In the genomic region with DNA sequence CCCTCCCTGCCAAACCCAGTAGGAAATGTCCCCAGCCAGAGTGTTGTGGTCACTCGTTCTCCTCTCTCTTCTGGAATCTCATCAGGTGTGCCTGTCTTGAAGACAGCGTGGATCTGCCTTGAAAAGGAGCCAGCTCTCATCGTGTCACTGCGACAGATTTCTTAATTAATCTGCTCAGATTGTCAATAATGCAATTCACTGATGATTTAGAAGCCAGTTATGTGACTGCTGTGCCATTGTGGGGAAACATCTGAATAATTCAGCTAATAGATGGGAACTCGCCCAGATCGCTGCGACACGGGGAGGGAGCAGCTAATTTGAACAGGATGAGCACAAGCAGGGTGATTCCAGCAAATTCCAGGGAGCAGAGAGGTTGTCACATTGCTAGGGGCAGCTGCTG, we compare ENCODE assay signal across 17 mouse cellular contexts.
A peak's percentile ranks its signal among the peaks of the same experiment; 100 is the strongest.
DNase-seq lines count a peak whose midpoint lies in the region; ATAC-seq lines count a peak whose summit lies in the region.
"Had no signal": no experiment of that assay in that cellular context is flagged by ENCODE, and none has a peak within 500 bp of the region (broad histone marks: within the 10 kb centered on the region; RNA-seq: fewer than 3 reads in every experiment).

No protein-coding gene starts in this region.

- peak; percentile 93 for DNase-seq in Muller cell, postnatal 12 days (ENCODE audit: inconsistent ontology term)
- peak; percentile 50 to 55 for DNase-seq in layer of hippocampus, postnatal 10 days (ENCODE audit: low spot score in 2 of 2)
- no peak for DNase-seq in adrenal gland, postnatal 25 days
- DNase-seq: adrenal gland, postnatal 10 days; B cell, adult 2 months; cerebellum, adult 8-10 months; gastrocnemius, postnatal 14 days; kidney, adult 18-20 months; kidney, postnatal 36 days; thymus, postnatal 4 days had no signal

- no peaks in the 10 kb centered on the region for H3K9me3 ChIP-seq in forebrain, embryonic 12.5 days
- H3K9me3 ChIP-seq in forebrain, embryonic 16.5 days (ENCODE audit: control insufficient read depth, low read length) = no peaks in the 10 kb centered on the region
- no peaks in the 10 kb centered on the region for H3K9me3 ChIP-seq in hindbrain, embryonic 13.5 days
- H3K9me3 ChIP-seq: heart, embryonic 12.5 days; liver, embryonic 12.5 days; megakaryocyte, embryonic 14.5 days had no signal

- no peak overlapping the region for H3K4me3 ChIP-seq in forebrain, embryonic 12.5 days (replicated peaks)
- H3K4me3 ChIP-seq in forebrain, embryonic 16.5 days (replicated peaks; ENCODE audit: low read length) = no peak overlapping the region
- no peak overlapping the region for H3K4me3 ChIP-seq in hindbrain, embryonic 13.5 days
- H3K4me3 ChIP-seq: heart, embryonic 12.5 days; liver, embryonic 12.5 days; megakaryocyte, embryonic 14.5 days had no signal

- WGBS in forebrain, embryonic 12.5 days = 37% methylated on average over 8 of the region's 8 CpGs
- WGBS in forebrain, embryonic 16.5 days = 25% methylated on average over 8 of the region's 8 CpGs
- WGBS in hindbrain, embryonic 13.5 days = 24% methylated on average over 8 of the region's 8 CpGs

- H3K4me2 ChIP-seq in forebrain, embryonic 12.5 days = no peak overlapping the region
- no peak overlapping the region for H3K4me2 ChIP-seq in forebrain, embryonic 16.5 days (ENCODE audit: low read length)
- no peak overlapping the region for H3K4me2 ChIP-seq in hindbrain, embryonic 13.5 days
- H3K4me2 ChIP-seq: heart, embryonic 12.5 days; liver, embryonic 12.5 days had no signal

- peaks cover 13% of the 10 kb centered on the region for H3K4me1 ChIP-seq in forebrain, embryonic 12.5 days
- peaks cover 5% of the 10 kb centered on the region for H3K4me1 ChIP-seq in forebrain, embryonic 16.5 days (replicated peaks; ENCODE audit: control insufficient read depth, insufficient read depth, low read length)
- peaks cover 24% of the 10 kb centered on the region for H3K4me1 ChIP-seq in hindbrain, embryonic 13.5 days (replicated peaks)
- H3K4me1 ChIP-seq: heart, embryonic 12.5 days; liver, embryonic 12.5 days; megakaryocyte, embryonic 14.5 days had no signal

- no peaks in the 10 kb centered on the region for H3K27me3 ChIP-seq in forebrain, embryonic 12.5 days
- no peaks in the 10 kb centered on the region for H3K27me3 ChIP-seq in forebrain, embryonic 16.5 days (replicated peaks; ENCODE audit: control insufficient read depth, insufficient read depth, low read length)
- H3K27me3 ChIP-seq in hindbrain, embryonic 13.5 days = 0 out of 2 replicates have a peak, but pooled peaks cover 8% of the 10 kb centered on the region
- H3K27me3 ChIP-seq: heart, embryonic 12.5 days; liver, embryonic 12.5 days had no signal

- H3K27ac ChIP-seq in forebrain, embryonic 12.5 days = no peak overlapping the region
- no peak overlapping the region for H3K27ac ChIP-seq in forebrain, embryonic 16.5 days (ENCODE audit: low read length)
- no peak overlapping the region for H3K27ac ChIP-seq in hindbrain, embryonic 13.5 days
- H3K27ac ChIP-seq: liver, embryonic 12.5 days had no signal

- no peak overlapping the region for H3K9ac ChIP-seq in forebrain, embryonic 12.5 days
- no peak overlapping the region for H3K9ac ChIP-seq in forebrain, embryonic 16.5 days (replicated peaks; ENCODE audit: low read depth, low read length)
- 0 out of 2 replicates have a peak overlapping the region, but pooled peaks have one; percentile 14 for H3K9ac ChIP-seq in hindbrain, embryonic 13.5 days
- H3K9ac ChIP-seq: heart, embryonic 12.5 days; liver, embryonic 12.5 days had no signal

- peak; percentile 23; the same call in 1 of the 2 replicates for ATAC-seq in forebrain, embryonic 12.5 days (ENCODE audit: low FRiP score)
- no peak for ATAC-seq in forebrain, embryonic 16.5 days
- no peak for ATAC-seq in hindbrain, embryonic 13.5 days (ENCODE audit: low FRiP score)
- no peak for ATAC-seq in CD4-positive, CD25-positive, alpha-beta regulatory T cell, adult 4 months
- ATAC-seq: liver, embryonic 12.5 days had no signal

- no peaks in the 10 kb centered on the region for H3K36me3 ChIP-seq in forebrain, embryonic 12.5 days (replicated peaks)
- H3K36me3 ChIP-seq in forebrain, embryonic 16.5 days (ENCODE audit: control insufficient read depth, insufficient read depth) = no peaks in the 10 kb centered on the region
- H3K36me3 ChIP-seq in hindbrain, embryonic 13.5 days = no peaks in the 10 kb centered on the region
- H3K36me3 ChIP-seq: heart, embryonic 12.5 days; liver, embryonic 12.5 days had no signal
